Comparison of ENCODE assay signal across 9 mouse cellular contexts in genomic region chr2:166030256-166030995, GRCm38 (mm10). TPM values are rescaled to one million over a fixed set of nuclear protein-coding genes. Genes with fewer than 3 reads are reported as not detected.
DNase-seq lines count a peak whose midpoint lies in the region; ATAC-seq and TF ChIP-seq lines count a peak whose summit lies in the region.
"Had no signal": no experiment of that assay in that cellular context is flagged by ENCODE, and none has a peak within 500 bp of the region (broad histone marks: within the 10 kb centered on the region; RNA-seq: fewer than 3 reads in every experiment).

No protein-coding gene starts in this region.

- H3K79me2 ChIP-seq in myocyte (ENCODE audit: control insufficient read depth, insufficient read depth): peaks cover 23% of the 10 kb centered on the region

- peaks cover 25% of the 10 kb centered on the region for H3K4me1 ChIP-seq in brown adipose tissue, adult 24 weeks (ENCODE audit: control insufficient read depth, insufficient read depth, insufficient read length, low read length)
- H3K4me1 ChIP-seq in heart, postnatal 0 days (ENCODE audit: control insufficient read depth, insufficient read depth): peaks cover 32% of the 10 kb centered on the region
- peaks cover 41% of the 10 kb centered on the region for H3K4me1 ChIP-seq in liver, embryonic 12.5 days

- H3K4me2 ChIP-seq in heart, postnatal 0 days (ENCODE audit: low read depth, low read length): peak overlapping the region; percentile 66
- peak overlapping the region; percentile 63 for H3K4me2 ChIP-seq in liver, embryonic 12.5 days
- peak overlapping the region; percentile 97 for H3K4me2 ChIP-seq in myocyte (ENCODE audit: low read depth)

- no peaks in the 10 kb centered on the region for H3K27me3 ChIP-seq in heart, postnatal 0 days (ENCODE audit: control insufficient read depth, insufficient read depth, low read length)
- no peaks in the 10 kb centered on the region for H3K27me3 ChIP-seq in liver, embryonic 12.5 days (replicated peaks)
- H3K27me3 ChIP-seq in myocyte (ENCODE audit: control insufficient read depth, insufficient read depth, insufficient read length): no peaks in the 10 kb centered on the region
- H3K27me3 ChIP-seq: Patski had no signal

- peak overlapping the region; percentile 92 for H3K27ac ChIP-seq in gastrocnemius, adult 2 months
- H3K27ac ChIP-seq in brown adipose tissue, adult 24 weeks (replicated peaks; ENCODE audit: low read depth, low read length): peak overlapping the region; percentile 65
- peak overlapping the region; percentile 88 for H3K27ac ChIP-seq in heart, postnatal 0 days (ENCODE audit: low read depth)
- H3K27ac ChIP-seq in liver, embryonic 12.5 days: peak overlapping the region; percentile 58

- intact Hi-C loops in gastrocnemius, adult 2 months (cut with DNase I): loop anchor here (2.0 to 5.0 kb wide), 2 partner anchors 20 to 38 kb away; partner anchors contain the start of gene Ncoa3

- H3ac ChIP-seq in myocyte (ENCODE audit: control insufficient read depth, insufficient read length): no peak overlapping the region

- H3K9me3 ChIP-seq in heart, postnatal 0 days (replicated peaks; ENCODE audit: control insufficient read depth, low read length): no peaks in the 10 kb centered on the region
- H3K9me3 ChIP-seq in liver, embryonic 12.5 days (replicated peaks): no peaks in the 10 kb centered on the region

- peak overlapping the region; percentile 28 for H3K9ac ChIP-seq in heart, postnatal 0 days (replicated peaks; ENCODE audit: low read depth, low read length)
- no peak overlapping the region for H3K9ac ChIP-seq in liver, embryonic 12.5 days

- no peaks in the 10 kb centered on the region for H3K36me3 ChIP-seq in heart, postnatal 0 days (replicated peaks; ENCODE audit: control insufficient read depth, insufficient read depth, low read length)
- H3K36me3 ChIP-seq in liver, embryonic 12.5 days: no peaks in the 10 kb centered on the region
- no peaks in the 10 kb centered on the region for H3K36me3 ChIP-seq in myocyte (ENCODE audit: control insufficient read depth, insufficient read depth)

- TF ChIP-seq EP300 in heart, postnatal 0 days (IDR thresholded peaks at IDR 0.05; ENCODE audit: low read depth): no peak

- TF ChIP-seq POLR2A in myocyte (IDR thresholded peaks at IDR 0.05; ENCODE audit: insufficient read length, low read depth): no peak

- H3K4me3 ChIP-seq in gastrocnemius, adult 2 months: peak overlapping the region; percentile 68
- H3K4me3 ChIP-seq in brown adipose tissue, adult 24 weeks (ENCODE audit: insufficient read depth, low read depth, low read length): peak overlapping the region; percentile 52
- H3K4me3 ChIP-seq in heart, postnatal 0 days (ENCODE audit: low read depth, low read length): peak overlapping the region; percentile 39
- H3K4me3 ChIP-seq in liver, embryonic 12.5 days: peak overlapping the region; percentile 25; the same call in 1 of the 2 replicates
- peak overlapping the region; percentile 4 for H3K4me3 ChIP-seq in myocyte

- WGBS in heart, postnatal 0 days: 8% methylated on average over 13 of the region's 13 CpGs
- WGBS in liver, embryonic 12.5 days (ENCODE audit: insufficient replicate concordance): 9% methylated on average over 13 of the region's 13 CpGs

- TF ChIP-seq CTCF in gastrocnemius, adult 2 months (IDR thresholded peaks at IDR 0.05): no peak
- TF ChIP-seq CTCF in heart, postnatal 0 days (IDR thresholded peaks at IDR 0.05; ENCODE audit: low read depth): no peak

- peak; percentile 50 for DNase-seq in gastrocnemius, adult 2 months
- no peak for DNase-seq in gastrocnemius, postnatal 10 days
- peak; percentile 42 for DNase-seq in heart, postnatal 0 days (ENCODE audit: low spot score)
- no peak for DNase-seq in left cerebral cortex, adult 9 months (ENCODE audit: low spot score in 2 of 2)
- no peak for DNase-seq in testis, postnatal 10 days (ENCODE audit: low spot score)

- no peak for ATAC-seq in heart, postnatal 0 days (ENCODE audit: insufficient read depth, low read depth)
- no peak for ATAC-seq in liver, embryonic 12.5 days

TF ChIP-seq in myocyte, 11 proteins besides CTCF, POLR2A, EP300 and RAD21:
- TF ChIP-seq MYOD1 (IDR thresholded peaks at IDR 0.05; ENCODE audit: control insufficient read depth in 1 of 3, insufficient read length in 2 of 3, low read depth in 2 of 3) (no peak), TCF3 (IDR thresholded peaks at IDR 0.05; ENCODE audit: insufficient read length, low read depth) (no peak), CEBPB (IDR thresholded peaks at IDR 0.05; ENCODE audit: insufficient read depth, poor library complexity, severe bottlenecking) (no peak), MAX (IDR thresholded peaks at IDR 0.05; ENCODE audit: low read depth) (no peak), SRF (IDR thresholded peaks at IDR 0.05; ENCODE audit: control insufficient read depth, insufficient read length, low read depth) (no peak), POLR2AphosphoS2 (IDR thresholded peaks at IDR 0.05; ENCODE audit: insufficient read length, low read depth) (no peak), USF1 (IDR thresholded peaks at IDR 0.05; ENCODE audit: low read depth) (no peak), TCF12 (IDR thresholded peaks at IDR 0.05; ENCODE audit: insufficient read depth, poor library complexity, severe bottlenecking) (no peak), MYOG (IDR thresholded peaks at IDR 0.05; ENCODE audit: control insufficient read depth in 1 of 3, insufficient read depth in 1 of 3, insufficient read length in 2 of 3, low read depth in 2 of 3) (no peak), E2F4 (IDR thresholded peaks at IDR 0.05; ENCODE audit: insufficient read depth) (no peak), REST (IDR thresholded peaks at IDR 0.05; ENCODE audit: insufficient read depth, insufficient read length) (no peak)

RNA-seq across cellular contexts. Expression of gene Ncoa3, which starts 38.0 kb away (rescaled TPM):
- 10 to 100 TPM; 21.0 to 24.8 TPM for total RNA-seq in gastrocnemius, adult 2 months (2021)
- total RNA-seq in gastrocnemius, postnatal 10 days (2021): 10 to 100 TPM; 12.2 to 17.2 TPM
- 7.8 and 10.1 TPM in 2 replicates for polyA plus RNA-seq in brown adipose tissue, adult 24 weeks (2012; ENCODE audit: insufficient read depth, insufficient read length, missing spikeins)
- total RNA-seq in heart, postnatal 0 days (2014; rRNA removed; ENCODE audit: low replicate concordance): 17.7 and 48.7 TPM in 2 replicates
- polyA plus RNA-seq in heart, postnatal 0 days (2015; fragmentation: Nextera tagmentation; extraction: Ambion mirVana): 5.8 and 6.2 TPM in 2 replicates
- 8.1 and 8.3 TPM in 2 replicates for polyA plus RNA-seq in liver, embryonic 12.5 days (2016; fragmentation: Nextera tagmentation; extraction: Ambion mirVana)
- 5.8 TPM for polyA plus RNA-seq in myocyte (2012; fragmentation: generic; extraction: Trizol)

Comparison
In these comparisons a context has a peak if more than half of its experiments do, and no peak if none do; other contexts are left out.
1. DNase-seq: peak in gastrocnemius, adult 2 months (single experiment) and heart, postnatal 0 days (single experiment); none in gastrocnemius, postnatal 10 days (single experiment), left cerebral cortex, adult 9 months (0 of 2) and testis, postnatal 10 days (single experiment).
2. H3K4me3 ChIP-seq: peak in every context shown above with its lines; median percentile 68 in gastrocnemius, adult 2 months; 52 in brown adipose tissue, adult 24 weeks; 39 in heart, postnatal 0 days; 25 in liver, embryonic 12.5 days; 4 in myocyte.
3. Peak in every context shown above with its lines, with median percentiles within 50 percentile points of each other: H3K27ac ChIP-seq and H3K4me2 ChIP-seq.